Mouse (Mus musculus) brain, adult 10 weeks (tissue): ENCODE measurements around the gene Cln6. TPM values are rescaled to one million over a fixed set of nuclear protein-coding genes. Genes with fewer than 3 reads are reported as not detected.

ENCODE experiments used
- polyA plus RNA-seq: library from polyadenylated mRNA; stranded (reverse); fragments of 350-450 nt; fragmentation: Illumina TruSeq; extraction: RNeasy Lipid Tissue Mini Kit (QIAGEN cat#74804); gene quantifications from one replicate; pipeline ENCODE4 v1.2.3, GENCODE M21; 2015; ENCODE audit warnings: low read depth, low replicate concordance

The Cln6 gene
- 9.4 TPM for polyA plus RNA-seq

DNA sequence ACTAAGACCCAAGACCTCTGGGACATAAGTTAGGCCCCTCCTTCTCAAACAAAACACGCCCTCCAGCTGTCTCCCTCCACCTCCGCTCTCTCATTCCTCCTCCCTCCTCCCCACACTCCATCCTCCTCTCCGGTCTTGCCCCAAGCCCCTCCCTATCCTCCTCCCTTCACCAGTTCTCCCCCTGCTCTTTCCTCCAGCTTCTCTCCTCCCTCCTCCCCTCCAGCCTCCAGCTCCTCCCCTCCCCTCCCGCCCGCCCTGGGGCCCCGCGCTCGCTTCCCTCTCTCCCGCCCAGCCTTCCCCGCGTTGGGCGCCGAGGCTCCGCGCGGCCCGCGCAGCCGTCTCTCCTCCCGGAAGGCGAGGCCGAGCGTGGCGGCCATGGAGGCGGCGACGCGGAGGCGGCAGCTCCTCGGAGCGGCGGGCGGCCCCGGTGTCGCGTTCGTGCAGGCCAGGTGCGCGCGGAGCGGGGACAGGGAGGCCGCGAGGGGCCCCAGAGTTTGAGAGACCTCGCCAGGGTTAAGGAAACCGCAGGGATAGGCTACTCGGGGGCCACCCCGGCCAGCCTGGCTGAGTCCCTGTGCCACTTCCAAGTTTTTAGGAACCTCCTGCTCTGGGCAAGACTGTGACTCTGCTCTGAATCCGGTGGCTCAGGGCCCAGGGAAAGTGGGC, at the start of gene Cln6:
TSS of gene Cln6 (plus strand) at position 280 of the 666 bp plus-strand sequence.

DNA sequence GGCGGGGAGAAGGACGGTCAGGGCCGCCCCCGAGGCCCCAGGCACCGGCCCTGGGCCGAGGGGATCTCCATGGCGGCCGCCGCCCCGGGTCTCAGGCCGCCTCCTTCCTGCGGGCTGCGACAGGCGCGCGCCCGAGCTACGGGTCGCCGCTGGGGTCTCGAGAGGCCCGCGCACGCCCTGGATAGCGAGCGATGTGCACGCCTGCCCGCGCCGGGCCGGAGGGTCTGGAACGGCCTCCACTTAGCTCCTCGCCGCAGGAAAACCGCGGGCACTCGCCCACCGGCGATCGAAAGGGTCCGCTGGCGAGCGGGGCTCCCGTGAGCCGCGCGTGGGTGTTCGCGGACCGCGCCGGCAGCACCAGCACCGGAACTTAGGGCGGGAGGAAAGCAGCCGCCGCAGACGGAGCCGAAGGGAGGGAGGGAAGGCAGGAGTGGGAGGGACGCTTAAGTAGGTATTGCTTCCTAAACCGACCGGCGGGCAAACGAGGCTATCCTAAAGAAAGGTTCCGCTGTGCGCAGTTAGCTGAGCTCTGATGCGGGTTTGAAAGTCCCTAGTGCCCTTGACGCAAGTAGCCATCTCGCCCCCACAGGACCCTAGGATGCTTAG, 27.0 kb upstream of the Cln6 start, which contains the start of gene Fem1b:
TSS of gene Fem1b (minus strand) at position 419 of the 606 bp plus-strand sequence.

DNA sequence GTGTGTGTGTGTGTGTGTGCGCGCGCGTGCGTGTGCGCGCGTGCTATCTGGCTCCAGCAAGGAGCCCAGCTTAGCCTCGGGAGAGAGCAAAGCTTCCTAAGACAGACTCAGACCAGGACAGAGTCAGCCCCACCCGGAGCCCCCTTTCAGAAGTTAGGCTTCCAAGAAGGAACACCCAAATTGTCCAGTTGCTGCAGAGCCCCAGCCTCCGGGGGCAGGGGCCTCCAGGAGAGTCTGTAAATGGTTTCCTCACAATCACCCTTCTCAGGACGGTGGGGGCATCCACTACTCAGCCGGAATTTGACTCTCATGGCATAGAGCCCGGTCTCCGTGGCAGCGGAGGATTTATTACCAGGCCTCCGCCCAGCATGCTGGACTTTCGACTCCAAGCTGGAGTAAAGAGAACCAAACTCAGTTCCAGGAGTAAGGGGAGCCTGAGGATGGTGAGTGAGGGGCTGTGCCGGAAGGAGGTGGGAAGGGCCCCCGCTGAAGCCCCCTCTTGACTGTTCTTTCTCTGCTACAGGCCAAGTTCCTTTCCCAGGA, 19.2 kb downstream of the Cln6 start, which contains the start of gene Calml4:
TSS of gene Calml4 (plus strand) at position 362 of the 543 bp plus-strand sequence.

Other genes starting within 250 kb of the Cln6 start
- 0.73 TPM for gene Itga11, start 161.0 kb upstream of the Cln6 start, polyA plus RNA-seq
- 61.1 TPM for gene Fem1b, start 26.9 kb upstream of the Cln6 start, polyA plus RNA-seq
- 14.7 TPM for gene Calml4, start 19.3 kb downstream of the Cln6 start, polyA plus RNA-seq
- 33.9 TPM for gene Pias1, start 149.1 kb downstream of the Cln6 start, polyA plus RNA-seq